Mouse (Mus musculus): ENCODE measurements around the gene Eci1. TPM values are rescaled to one million over a fixed set of nuclear protein-coding genes. Genes with fewer than 3 reads are reported as not detected.
A peak's percentile ranks its signal among the peaks of the same experiment; 100 is the strongest.
"Not testable (repeated sequence)": the region's sequence is repeated elsewhere in the genome, so short reads cannot be mapped to it uniquely, and the experiment has no call there.

The Eci1 gene
- polyA plus RNA-seq, 1 experiment = 55.4 TPM

DNA sequence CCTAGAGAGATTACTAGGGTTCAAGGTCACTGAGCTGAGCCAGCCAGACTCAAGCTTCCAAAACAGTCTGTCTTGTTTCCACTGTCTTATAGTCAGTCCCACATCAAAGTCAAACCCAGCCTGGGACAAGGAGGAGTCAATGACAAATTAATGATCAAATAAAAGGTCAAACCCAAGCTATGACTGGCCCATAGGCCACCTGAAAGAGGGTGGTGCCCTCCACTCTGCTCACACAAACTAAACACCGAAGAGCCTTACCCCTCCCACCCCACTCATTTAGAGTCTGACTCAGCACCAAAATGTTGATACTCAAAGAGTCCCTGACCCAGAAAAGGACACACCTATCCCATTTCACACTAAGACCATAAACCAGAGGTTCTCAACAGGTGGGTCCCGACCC lies 26.9 kb downstream of the Eci1 start:
- Histone ChIP-seq H3K4me1 (ENCODE audit: control insufficient read depth, insufficient read depth, low read length) (no peaks in the 10 kb centered on the region; the same call in 1 of the 2 replicates), H3K4me3 (ENCODE audit: insufficient read depth, low read length) (no peak overlapping the region), H3K27ac (ENCODE audit: insufficient read depth, low read length) (no peak overlapping the region)
- TF ChIP-seq CTCF (IDR thresholded peaks at IDR 0.05; ENCODE audit: extremely low read depth, insufficient read depth, low read length) (no peak), POLR2A (IDR thresholded peaks at IDR 0.05; ENCODE audit: extremely low read depth, insufficient read depth, low read length) (no peak)

GRCm38 (mm10) chr17:24454218-24454755 lies 27.8 kb downstream of the Eci1 start:
- peak overlapping the region; percentile 61 for H3K4me3 ChIP-seq (ENCODE audit: insufficient read depth, low read length)
- no peak for TF ChIP-seq POLR2A (IDR thresholded peaks at IDR 0.05; ENCODE audit: extremely low read depth, insufficient read depth, low read length)
- TF ChIP-seq CTCF (IDR thresholded peaks at IDR 0.05; ENCODE audit: extremely low read depth, insufficient read depth, low read length) = no peak
- H3K27ac ChIP-seq (ENCODE audit: insufficient read depth, low read length) = no peak overlapping the region
- no peaks in the 10 kb centered on the region; the same call in 1 of the 2 replicates for H3K4me1 ChIP-seq (ENCODE audit: control insufficient read depth, insufficient read depth, low read length)

DNA sequence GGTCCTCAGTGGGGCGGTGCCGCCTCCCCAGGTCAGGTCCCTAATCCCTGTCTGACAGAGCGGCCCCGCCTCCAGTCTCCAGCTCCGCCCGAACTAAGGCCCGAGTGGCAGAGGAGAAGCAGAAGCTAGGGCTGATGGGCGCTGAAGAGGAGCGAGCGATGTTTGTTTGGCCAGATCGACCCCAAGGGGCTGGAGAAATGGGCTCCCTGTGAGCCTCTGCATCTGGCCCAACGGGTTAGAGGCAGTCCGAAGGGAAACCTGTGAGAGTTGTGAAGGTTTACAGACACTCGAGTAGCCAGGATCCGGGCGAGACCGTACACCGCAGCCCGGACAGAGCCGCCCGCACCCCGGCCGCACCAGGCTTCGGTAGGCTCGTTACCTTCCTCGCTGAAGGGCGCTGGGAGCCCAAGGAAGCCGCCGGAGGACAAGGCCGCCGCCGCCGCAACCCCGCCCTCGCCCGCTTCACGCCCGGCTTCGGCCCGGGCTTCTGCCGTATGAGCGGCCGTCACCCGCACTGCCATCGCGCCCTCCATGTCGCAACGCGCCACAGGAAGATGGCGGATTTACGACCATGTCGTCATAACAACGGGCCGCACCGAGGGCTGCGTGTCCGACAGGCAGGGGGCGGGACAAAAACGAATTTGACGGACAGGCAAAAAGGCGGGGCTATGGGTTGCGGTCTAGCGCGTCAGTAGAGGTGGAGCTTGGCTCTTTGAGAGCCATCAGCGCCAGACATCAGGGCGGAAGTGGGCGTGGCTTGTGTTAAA lies 28.5 kb downstream of the Eci1 start:
- peak overlapping the region; percentile 61 for H3K27ac ChIP-seq (ENCODE audit: insufficient read depth, low read length)
- peak overlapping the region; percentile 61 for H3K4me3 ChIP-seq (ENCODE audit: insufficient read depth, low read length)
- TF ChIP-seq CTCF (IDR thresholded peaks at IDR 0.05; ENCODE audit: extremely low read depth, insufficient read depth, low read length) = no peak
- TF ChIP-seq POLR2A (IDR thresholded peaks at IDR 0.05; ENCODE audit: extremely low read depth, insufficient read depth, low read length) = peak; percentile 88; the same call in 1 of the 2 replicates
- no peaks in the 10 kb centered on the region; the same call in 1 of the 2 replicates for H3K4me1 ChIP-seq (ENCODE audit: control insufficient read depth, insufficient read depth, low read length)

DNA sequence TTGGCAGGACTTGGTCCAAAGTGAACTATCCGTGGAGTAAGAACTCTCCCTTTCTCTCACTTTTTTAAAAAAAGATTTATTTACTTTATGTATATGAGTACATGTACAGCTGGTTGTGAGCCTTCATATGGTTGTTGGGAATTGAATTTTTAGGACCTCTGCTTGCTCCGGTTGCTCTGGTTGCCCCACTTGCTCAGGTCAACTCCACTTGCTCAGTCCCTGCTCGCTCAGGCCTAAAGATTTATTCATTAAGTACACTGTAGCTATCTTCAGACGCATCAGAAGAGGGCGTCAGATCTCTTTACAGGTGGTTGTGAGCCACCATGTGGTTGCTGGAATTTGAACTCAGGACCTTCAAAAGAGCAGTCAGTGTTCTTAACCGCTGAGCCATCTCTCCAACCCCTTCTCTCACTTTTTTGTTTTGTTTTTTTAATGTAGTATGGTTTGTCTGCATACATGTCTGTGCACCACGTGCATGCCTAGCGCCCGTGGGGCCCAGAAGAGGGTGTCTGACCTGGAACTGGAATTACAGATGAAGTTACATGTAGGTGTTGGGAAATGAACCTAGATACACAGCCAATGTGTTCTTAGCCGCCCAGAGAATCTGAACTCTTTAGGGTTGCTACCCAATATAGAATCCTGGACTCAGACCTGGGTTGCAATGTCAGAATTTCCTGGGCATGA lies 29.2 kb downstream of the Eci1 start:
- not testable (repeated sequence) for H3K4me1 ChIP-seq (ENCODE audit: control insufficient read depth, insufficient read depth, low read length); H3K4me3 ChIP-seq (ENCODE audit: insufficient read depth, low read length); H3K27ac ChIP-seq (ENCODE audit: insufficient read depth, low read length)

GRCm38 (mm10) chr17:24461580-24461979 lies 35.1 kb downstream of the Eci1 start:
- no peak overlapping the region for H3K4me3 ChIP-seq (ENCODE audit: insufficient read depth, low read length)
- no peak overlapping the region for H3K27ac ChIP-seq (ENCODE audit: insufficient read depth, low read length)
- H3K4me1 ChIP-seq (ENCODE audit: control insufficient read depth, insufficient read depth, low read length) = no peaks in the 10 kb centered on the region
- TF ChIP-seq CTCF (IDR thresholded peaks at IDR 0.05; ENCODE audit: extremely low read depth, insufficient read depth, low read length) (peak; percentile 33; the same call in 1 of the 2 replicates), POLR2A (IDR thresholded peaks at IDR 0.05; ENCODE audit: extremely low read depth, insufficient read depth, low read length) (no peak)

GRCm38 (mm10) chr17:24462932-24463331 lies 36.5 kb downstream of the Eci1 start:
- Histone ChIP-seq H3K27ac (ENCODE audit: insufficient read depth, low read length) (no peak overlapping the region), H3K4me1 (ENCODE audit: control insufficient read depth, insufficient read depth, low read length) (no peaks in the 10 kb centered on the region), H3K4me3 (ENCODE audit: insufficient read depth, low read length) (no peak overlapping the region)
- TF ChIP-seq CTCF (IDR thresholded peaks at IDR 0.05; ENCODE audit: extremely low read depth, insufficient read depth, low read length) = no peak
- no peak for TF ChIP-seq POLR2A (IDR thresholded peaks at IDR 0.05; ENCODE audit: extremely low read depth, insufficient read depth, low read length)

DNA sequence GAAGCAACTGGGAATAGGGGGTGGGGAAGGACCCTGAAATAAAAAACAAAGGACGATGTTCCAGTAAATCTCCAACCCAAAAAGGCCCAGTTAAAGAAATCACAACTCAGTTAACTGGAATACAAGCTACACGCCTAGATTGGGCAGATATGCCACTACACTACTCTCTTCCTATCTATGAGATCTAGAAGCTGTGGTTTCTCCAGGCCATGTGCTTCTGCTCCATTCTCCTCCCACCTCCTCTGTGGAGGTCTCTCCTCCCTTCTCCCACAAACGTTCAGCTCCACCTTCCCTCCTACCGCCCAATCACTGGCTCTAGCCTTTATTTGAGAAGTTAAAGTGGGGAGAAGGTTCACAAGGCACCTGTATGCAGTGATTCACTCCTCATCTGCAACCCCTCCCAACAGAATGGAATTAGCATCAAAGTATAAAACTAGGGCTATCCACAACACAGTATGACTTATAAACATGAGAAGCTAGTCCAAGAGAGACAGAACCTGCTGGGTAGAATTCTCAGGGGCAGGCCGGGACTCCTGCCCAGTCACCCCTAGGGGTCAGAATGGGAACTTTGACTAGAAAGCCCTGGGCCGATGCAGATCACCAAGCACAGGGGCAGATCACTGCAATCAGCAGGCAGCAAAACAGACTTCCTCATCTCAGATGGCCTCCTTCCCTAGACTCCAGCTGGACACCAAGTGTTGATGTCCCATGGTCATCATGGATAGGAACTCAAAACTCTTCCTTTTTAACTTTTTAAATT lies 37.1 kb downstream of the Eci1 start:
- TF ChIP-seq CTCF (IDR thresholded peaks at IDR 0.05; ENCODE audit: extremely low read depth, insufficient read depth, low read length) (no peak), POLR2A (IDR thresholded peaks at IDR 0.05; ENCODE audit: extremely low read depth, insufficient read depth, low read length) (no peak)
- Histone ChIP-seq H3K4me3 (ENCODE audit: insufficient read depth, low read length) (no peak overlapping the region), H3K4me1 (ENCODE audit: control insufficient read depth, insufficient read depth, low read length) (no peaks in the 10 kb centered on the region), H3K27ac (ENCODE audit: insufficient read depth, low read length) (no peak overlapping the region)

DNA sequence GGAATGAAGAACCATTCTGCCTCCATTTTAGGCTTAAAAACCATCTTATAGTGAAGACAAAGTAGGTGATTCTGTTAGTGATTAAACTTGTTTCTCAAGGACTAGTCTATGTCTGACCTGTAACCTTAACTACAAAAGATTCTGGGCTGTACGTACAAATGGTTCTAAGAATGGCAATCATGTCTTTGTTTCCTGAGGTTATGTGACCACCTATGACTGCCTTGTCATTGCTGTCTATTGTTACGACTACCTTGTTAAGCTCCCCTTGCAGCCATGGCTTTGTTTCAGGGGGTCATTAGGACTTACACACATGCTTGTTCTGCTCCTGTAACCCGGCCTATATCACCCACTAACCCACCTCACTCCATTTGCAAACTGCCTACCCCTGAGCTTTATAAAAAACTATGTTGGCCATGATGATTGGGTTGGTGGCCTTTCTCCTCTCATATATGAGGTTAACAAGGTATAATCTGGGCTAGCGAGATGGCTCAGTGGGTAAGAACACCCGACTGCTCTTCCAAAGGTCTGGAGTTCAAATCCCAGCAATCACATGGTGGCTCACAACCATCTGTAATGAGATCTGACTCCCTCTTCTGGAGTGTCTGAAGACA lies 42.3 kb downstream of the Eci1 start:
- H3K4me1 ChIP-seq (ENCODE audit: control insufficient read depth, insufficient read depth, low read length) = peaks cover 9% of the 10 kb centered on the region
- no peak overlapping the region for H3K27ac ChIP-seq (ENCODE audit: insufficient read depth, low read length)
- H3K4me3 ChIP-seq (ENCODE audit: insufficient read depth, low read length) = no peak overlapping the region
- TF ChIP-seq CTCF (IDR thresholded peaks at IDR 0.05; ENCODE audit: extremely low read depth, insufficient read depth, low read length) (no peak), POLR2A (IDR thresholded peaks at IDR 0.05; ENCODE audit: extremely low read depth, insufficient read depth, low read length) (no peak)

DNA sequence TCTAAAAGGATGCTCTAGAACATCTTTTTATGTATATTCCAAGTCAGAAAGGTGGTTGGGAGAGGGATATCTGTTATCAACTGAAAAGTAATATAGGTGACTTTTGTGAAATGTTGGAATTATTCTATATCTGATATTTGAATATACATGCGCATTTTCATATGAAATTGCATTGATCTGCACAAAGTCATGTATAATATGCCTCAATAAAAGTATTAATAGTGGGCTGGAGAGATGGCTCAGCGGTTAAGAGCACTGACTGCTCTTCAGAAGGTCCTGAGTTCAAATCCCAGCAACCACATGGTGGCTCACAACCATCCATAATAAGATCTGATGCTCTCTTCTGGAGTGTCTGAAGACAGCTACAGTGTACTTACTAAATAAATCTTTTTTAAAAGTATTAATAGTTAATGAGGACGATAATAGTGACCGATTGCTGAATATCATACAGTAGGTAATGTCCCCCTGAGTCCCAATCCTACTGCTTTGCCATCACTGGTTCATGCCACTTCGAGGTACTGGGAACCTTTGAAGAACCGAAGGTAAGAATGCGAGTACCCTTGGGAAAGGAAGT lies 43.0 kb downstream of the Eci1 start:
- Histone ChIP-seq H3K4me1 (ENCODE audit: control insufficient read depth, insufficient read depth, low read length) (peaks cover 9% of the 10 kb centered on the region), H3K27ac (ENCODE audit: insufficient read depth, low read length) (0 out of 2 replicates have a peak overlapping the region, but pooled peaks have one; percentile 53), H3K4me3 (ENCODE audit: insufficient read depth, low read length) (peak overlapping the region; percentile 56)
- TF ChIP-seq CTCF (IDR thresholded peaks at IDR 0.05; ENCODE audit: extremely low read depth, insufficient read depth, low read length) (no peak), POLR2A (IDR thresholded peaks at IDR 0.05; ENCODE audit: extremely low read depth, insufficient read depth, low read length) (no peak)

Measured in cortical plate, adult 2 months (tissue).